Mouse (Mus musculus): Measurements from ENCODE around the gene Camta1. TPM values are rescaled to one million over a fixed set of nuclear protein-coding genes. Genes with fewer than 3 reads are reported as not detected.

The Camta1 gene
- total RNA-seq, 2 experiments from 2014 or later = 40.1 to 77.9 TPM

- no peak for ATAC-seq (replicated peaks; ENCODE audit: poor library complexity)
These were observed 238 bp downstream of the Camta1 start for GRCm38 (mm10) chr4:151861471-151861805.

GRCm38 (mm10) chr4:151860441-151861331 lies 990 bp downstream of the Camta1 start:
- no peak for ATAC-seq (replicated peaks; ENCODE audit: poor library complexity)

GRCm38 (mm10) chr4:151859275-151859674 lies 2.4 kb downstream of the Camta1 start:
- ATAC-seq (replicated peaks; ENCODE audit: poor library complexity) = no peak

GRCm38 (mm10) chr4:151853949-151854348 lies 7.7 kb downstream of the Camta1 start:
- peak; percentile 55 for ATAC-seq (replicated peaks; ENCODE audit: poor library complexity)

GRCm38 (mm10) chr4:151851179-151851578 lies 10.5 kb downstream of the Camta1 start:
- ATAC-seq (replicated peaks; ENCODE audit: poor library complexity) = peak; percentile 93

GRCm38 (mm10) chr4:151842591-151842990 lies 19.1 kb downstream of the Camta1 start:
- ATAC-seq (replicated peaks; ENCODE audit: poor library complexity) = peak; percentile 33; the same call in 1 of the 2 replicates

GRCm38 (mm10) chr4:151838518-151838917 lies 23.2 kb downstream of the Camta1 start:
- ATAC-seq (replicated peaks; ENCODE audit: poor library complexity) = peak; percentile 33

- no peak for ATAC-seq (replicated peaks; ENCODE audit: poor library complexity)
These were observed 25.8 kb downstream of the Camta1 start for GRCm38 (mm10) chr4:151835860-151836259.

- ATAC-seq (replicated peaks; ENCODE audit: poor library complexity) = no peak
These were observed 27.1 kb downstream of the Camta1 start for GRCm38 (mm10) chr4:151834536-151834935.

GRCm38 (mm10) chr4:151833940-151834449 lies 27.7 kb downstream of the Camta1 start:
- peak; percentile 50 for ATAC-seq (replicated peaks; ENCODE audit: poor library complexity)

GRCm38 (mm10) chr4:151827840-151828239 lies 33.8 kb downstream of the Camta1 start:
- ATAC-seq (replicated peaks; ENCODE audit: poor library complexity) = peak; percentile 83

- ATAC-seq (replicated peaks; ENCODE audit: poor library complexity) = 0 out of 2 replicates have a peak, but pooled peaks have one; percentile 2
These were observed 34.3 kb downstream of the Camta1 start for GRCm38 (mm10) chr4:151827356-151827755.

- ATAC-seq (replicated peaks; ENCODE audit: poor library complexity) = no peak
These were observed 37.7 kb downstream of the Camta1 start for GRCm38 (mm10) chr4:151823963-151824362.

- no peak for ATAC-seq (replicated peaks; ENCODE audit: poor library complexity)
These were observed 38.7 kb downstream of the Camta1 start for GRCm38 (mm10) chr4:151822986-151823385.

- peak; percentile 64 for ATAC-seq (replicated peaks; ENCODE audit: poor library complexity)
These were observed 43.5 kb downstream of the Camta1 start for GRCm38 (mm10) chr4:151817981-151818766.

GRCm38 (mm10) chr4:151813711-151814110 lies 48.0 kb downstream of the Camta1 start:
- 0 out of 2 replicates have a peak, but pooled peaks have one; percentile 15 for ATAC-seq (replicated peaks; ENCODE audit: poor library complexity)

- no peak for ATAC-seq (replicated peaks; ENCODE audit: poor library complexity)
These were observed 56.0 kb downstream of the Camta1 start for GRCm38 (mm10) chr4:151805685-151806084.

GRCm38 (mm10) chr4:151805046-151805445 lies 56.6 kb downstream of the Camta1 start:
- no peak for ATAC-seq (replicated peaks; ENCODE audit: poor library complexity)

GRCm38 (mm10) chr4:151804208-151804607 lies 57.5 kb downstream of the Camta1 start:
- 0 out of 2 replicates have a peak, but pooled peaks have one; percentile 38 for ATAC-seq (replicated peaks; ENCODE audit: poor library complexity)

- ATAC-seq (replicated peaks; ENCODE audit: poor library complexity) = no peak
These were observed 63.0 kb downstream of the Camta1 start for GRCm38 (mm10) chr4:151798630-151799029.

GRCm38 (mm10) chr4:151793694-151794093 lies 68.0 kb downstream of the Camta1 start:
- ATAC-seq (replicated peaks; ENCODE audit: poor library complexity) = no peak

All from megakaryocyte progenitor cell, adult 5-6 weeks (primary cell).